Mouse (Mus musculus) cerebellum, adult 2 months (tissue): Measurements from ENCODE around the gene Nmd3.

Experiments used
- CTCF ChIP-seq: fragments of 200-500 bp; IDR thresholded peaks from 2 replicates; pipeline ENCODE4 v1.5.1; 2011; ENCODE audit warnings: low read depth, mild to moderate bottlenecking, control low read depth, low read length, moderate library complexity, borderline replicate concordance; ENCODE audit not compliant: insufficient read depth
- POLR2A ChIP-seq: fragments of 200-500 bp; IDR thresholded peaks from 2 replicates; pipeline ENCODE4 v1.6.1; 2011; ENCODE audit warnings: low read length, control low read depth, borderline replicate concordance; ENCODE audit not compliant: insufficient read depth

GRCm38 (mm10) chr3:69702421-69702820, 19.4 kb upstream of the Nmd3 start:
- TF ChIP-seq POLR2A: no peak
- TF ChIP-seq CTCF: no peak
